Mouse (Mus musculus): ENCODE data around the gene Misp. TPM values are rescaled to one million over a fixed set of nuclear protein-coding genes. Genes with fewer than 3 reads are reported as not detected.

The Misp gene
- total RNA-seq, 2 experiments from 2014 or later = 0.42 to 0.67 TPM

GRCm38 (mm10) chr10:79823011-79823410 lies 2.2 kb downstream of the Misp start:
- no peak for DNase-seq

DNA sequence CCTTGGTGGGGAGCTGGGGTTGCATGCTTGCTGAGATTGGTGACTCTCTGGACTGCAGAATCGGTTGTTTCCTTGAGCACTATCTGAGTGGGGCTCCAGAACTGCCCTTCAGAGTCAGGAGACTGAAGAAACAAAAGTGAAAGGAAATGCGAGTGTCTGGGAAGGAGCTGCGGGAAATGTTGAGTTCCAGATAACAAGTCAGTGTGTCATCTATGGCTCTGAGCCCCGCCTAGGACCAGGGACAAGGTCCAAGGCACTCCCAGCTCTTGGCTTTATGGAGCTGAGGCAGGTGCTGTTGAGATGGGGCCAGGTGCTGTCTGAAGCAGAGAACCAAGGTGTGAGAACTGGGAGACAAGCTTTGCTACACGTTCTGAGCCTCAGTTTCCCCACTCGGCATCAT lies 3.6 kb downstream of the Misp start:
- peak in 1 of 2 experiments; percentile 66 for DNase-seq

DNA sequence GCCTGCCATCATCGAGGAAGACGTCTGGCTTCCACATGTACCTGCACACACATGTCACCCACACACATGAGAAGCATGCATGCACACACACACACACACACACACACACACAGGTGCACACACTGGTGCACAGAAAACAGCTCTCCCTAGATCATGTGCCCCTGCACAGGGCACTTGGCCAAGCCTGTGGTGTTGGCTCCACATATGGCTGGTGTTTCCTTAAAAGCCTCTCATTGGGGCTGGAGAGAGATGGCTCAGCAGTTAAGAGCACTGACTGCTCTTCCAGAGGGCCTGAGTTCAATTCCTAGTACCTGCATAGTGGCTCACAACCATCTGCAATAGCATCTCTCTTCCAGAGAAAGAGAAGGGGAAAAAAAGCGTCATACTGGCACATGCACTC lies 10.8 kb downstream of the Misp start:
- no peak for DNase-seq

DNA sequence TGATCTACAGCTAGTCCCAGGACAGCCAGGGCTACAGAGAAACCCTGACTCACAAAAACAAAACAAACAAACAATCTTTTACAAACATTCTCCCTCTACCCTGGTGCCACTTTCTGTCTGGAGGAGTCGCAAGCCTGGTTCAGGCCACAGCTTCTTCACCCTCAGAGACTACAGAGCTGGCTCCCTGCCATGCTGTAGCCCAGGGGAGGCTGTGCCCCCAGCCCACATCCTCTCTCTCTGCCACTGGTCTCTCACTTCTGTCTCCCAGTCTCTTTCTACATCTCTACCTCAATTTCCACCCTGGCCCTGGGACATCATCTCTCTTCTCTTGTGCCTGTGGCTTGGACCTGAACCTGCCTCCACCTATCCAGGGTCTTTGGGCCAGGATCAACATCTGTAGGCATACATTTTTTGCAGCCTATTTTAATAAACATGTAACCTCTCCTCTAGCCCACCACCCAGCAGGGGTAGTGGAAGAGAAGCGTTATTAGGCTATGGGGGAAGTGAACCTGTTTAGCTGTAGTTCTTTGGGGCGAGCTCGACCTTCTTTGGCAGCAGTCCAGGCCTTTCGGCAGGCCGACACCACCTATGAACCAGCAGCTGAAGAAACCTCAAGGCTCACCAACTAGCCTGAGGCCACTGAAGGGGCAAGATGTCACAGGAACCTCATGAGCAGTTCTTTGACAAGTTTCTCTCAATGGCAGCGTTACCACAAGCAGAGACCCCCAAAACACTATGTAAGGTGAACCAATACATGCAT lies 11.4 kb downstream of the Misp start:
- DNase-seq = no peak

DNA sequence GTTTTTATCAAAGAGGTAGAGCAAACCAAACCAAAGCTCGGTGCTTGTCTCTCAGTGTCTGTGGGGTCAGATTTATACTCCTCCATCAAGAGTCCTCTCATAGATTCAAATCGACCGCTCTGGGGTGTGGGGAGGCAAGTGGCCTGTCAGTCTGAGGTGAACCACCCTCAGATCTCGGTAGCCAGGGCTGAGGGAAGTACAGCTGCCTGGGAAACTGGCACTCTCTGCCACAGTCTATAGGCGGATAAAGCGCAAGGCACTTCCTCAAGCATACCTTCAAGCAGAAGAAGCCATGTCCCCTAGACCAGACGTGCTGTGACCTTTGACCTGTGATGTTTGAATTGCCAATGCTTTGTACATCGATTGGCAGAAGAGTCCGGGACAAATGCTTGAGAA lies 12.0 kb downstream of the Misp start:
- no peak for DNase-seq

- DNase-seq = peak; percentile 78 to 88
These were observed 14.1 kb downstream of the Misp start for GRCm38 (mm10) chr10:79834769-79835398.

- DNase-seq = no peak
These were observed 16.1 kb downstream of the Misp start for GRCm38 (mm10) chr10:79836918-79837317.

GRCm38 (mm10) chr10:79838151-79838550 lies 17.4 kb downstream of the Misp start:
- no peak for DNase-seq

- no peak for DNase-seq
These were observed 19.3 kb downstream of the Misp start for GRCm38 (mm10) chr10:79840091-79840490.

GRCm38 (mm10) chr10:79840644-79841551 lies 20.1 kb downstream of the Misp start:
- DNase-seq = peak; percentile 75 to 78

GRCm38 (mm10) chr10:79842322-79842721 lies 21.5 kb downstream of the Misp start:
- no peak for DNase-seq

DNA sequence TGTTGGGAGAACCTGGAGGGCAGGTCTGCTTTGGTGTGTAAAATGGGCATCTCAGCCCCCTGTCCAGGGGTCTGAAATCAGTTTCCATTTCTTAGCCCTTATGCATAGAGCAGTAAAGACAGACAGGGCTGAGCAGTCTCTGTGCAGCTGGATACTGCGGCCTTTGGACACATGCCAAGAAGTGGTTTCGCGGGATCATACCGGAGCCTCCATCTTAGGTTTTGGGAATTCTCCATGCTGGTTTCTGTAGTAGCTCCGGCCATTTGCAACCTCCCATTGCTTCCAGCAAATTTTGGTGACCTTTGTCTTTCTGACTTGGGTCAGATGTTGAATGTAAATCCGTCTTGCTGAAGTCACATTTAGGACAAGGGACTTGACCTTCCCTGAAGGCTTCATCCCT lies 22.7 kb downstream of the Misp start:
- no peak for DNase-seq

- DNase-seq = no peak
These were observed 25.8 kb downstream of the Misp start for GRCm38 (mm10) chr10:79846553-79846952.

GRCm38 (mm10) chr10:79849941-79850628 lies 29.3 kb downstream of the Misp start:
- no peak for DNase-seq

DNA sequence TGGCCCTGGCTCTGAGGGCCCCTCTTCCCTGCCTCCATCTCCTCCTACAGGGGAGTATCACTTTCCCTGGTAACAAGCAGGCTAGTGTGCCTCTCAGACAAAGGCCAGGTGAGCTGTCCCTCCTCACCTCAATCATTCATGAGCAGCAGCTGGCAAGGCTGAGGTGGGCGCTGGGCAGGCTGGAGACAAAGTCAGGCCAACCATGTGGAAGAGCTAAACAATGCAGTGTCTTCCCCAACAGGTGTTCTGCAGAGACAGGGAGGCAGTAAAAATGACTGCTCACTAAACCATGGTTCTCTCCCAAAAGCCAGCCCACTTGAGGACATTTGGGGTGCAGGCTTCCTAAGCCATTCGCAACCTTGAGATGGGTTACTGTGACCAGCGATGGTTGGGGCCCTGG lies 30.9 kb downstream of the Misp start:
- DNase-seq = peak in 1 of 2 experiments; percentile 22

DNA sequence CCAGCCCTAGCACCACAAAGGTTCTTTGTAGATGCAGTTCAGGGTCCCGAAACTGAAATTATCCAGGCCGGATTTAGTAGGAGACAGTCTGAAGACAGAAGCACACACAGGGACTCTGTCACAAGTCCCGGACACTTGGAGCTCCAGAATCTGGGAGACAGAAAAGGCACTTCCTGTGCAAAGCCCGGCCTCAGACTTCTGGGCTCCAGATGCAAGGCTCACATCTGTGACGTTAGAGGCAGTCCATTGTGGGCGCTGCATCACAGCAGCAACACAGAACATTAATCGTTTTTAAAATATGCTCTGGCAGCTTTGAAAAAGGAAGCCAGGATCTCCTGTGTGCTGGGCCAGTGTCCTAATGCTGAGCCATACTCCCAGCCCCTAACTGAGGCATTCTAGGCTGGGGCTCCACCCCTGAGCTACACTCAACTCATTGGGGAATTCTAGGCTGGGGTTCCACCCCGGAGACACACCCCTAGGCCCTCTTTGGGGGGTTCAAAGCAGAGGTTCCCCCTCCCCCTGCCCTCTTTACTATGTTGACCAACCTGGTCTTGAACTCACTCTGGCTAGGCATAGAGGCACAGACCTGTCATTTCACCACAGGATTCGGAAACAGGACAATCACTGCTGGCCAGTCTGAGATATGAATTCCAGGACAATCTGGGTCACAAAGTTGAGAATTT lies 31.5 kb downstream of the Misp start:
- DNase-seq = peak; percentile 69 to 71

- DNase-seq = no peak
These were observed 32.0 kb downstream of the Misp start for GRCm38 (mm10) chr10:79852827-79853226.

DNA sequence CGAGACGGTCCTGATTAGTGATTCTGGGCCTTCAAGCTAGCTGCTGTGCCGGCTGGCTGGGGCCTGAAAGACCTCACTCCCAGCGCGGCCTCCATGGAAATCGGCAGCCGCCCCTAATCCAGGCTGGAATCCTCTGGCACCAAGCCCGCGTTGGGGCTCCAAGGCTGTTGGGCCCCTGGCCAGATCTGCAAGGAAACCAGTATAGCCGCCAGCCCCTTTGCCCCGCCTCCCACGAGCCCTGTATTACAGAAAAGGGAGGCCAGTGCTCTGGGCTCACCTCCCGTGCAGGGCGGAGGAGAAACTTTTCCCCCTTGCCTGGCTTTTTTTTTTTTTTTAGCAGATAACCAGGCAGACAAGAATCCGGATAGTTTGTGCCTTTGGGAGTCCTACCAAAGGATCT lies 32.6 kb downstream of the Misp start:
- DNase-seq = peak; percentile 97 to 98

GRCm38 (mm10) chr10:79853860-79854795 lies 33.3 kb downstream of the Misp start, which contains the start of gene Ptbp1:
Gene Ptbp1, plus strand, starts transcription at chr10:79854427.
- DNase-seq = peak; percentile 99

Measured in heart, adult 18-20 months (tissue).